Mouse (Mus musculus) spleen, postnatal 10 days (tissue): ENCODE data around the gene Add3.
A peak's percentile ranks its signal among the peaks of the same experiment; 100 is the strongest.
"Not testable (repeated sequence)": the region's sequence is repeated elsewhere in the genome, so short reads cannot be mapped to it uniquely, and the experiment has no call there.

Experiments used
- DNase-seq, 2 experiments: peaks; one replicate each; pipeline ENCODE4 v3.0.0; 2021 to 2022; ENCODE audit warnings: low spot score in 2 of 2

The Add3 gene

GRCm38 (mm10) chr19:53191867-53192487, 51.7 kb downstream of the Add3 start:
- DNase-seq, result peak in 1 of 2 experiments; percentile 43

GRCm38 (mm10) chr19:53193190-53193589, 52.9 kb downstream of the Add3 start:
- DNase-seq, result peak in 1 of 2 experiments; percentile 13

GRCm38 (mm10) chr19:53193964-53194582, 53.8 kb downstream of the Add3 start:
- peak; percentile 65 to 66 for DNase-seq

GRCm38 (mm10) chr19:53194751-53195520, 54.7 kb downstream of the Add3 start:
- DNase-seq, result peak in 1 of 2 experiments; percentile 29

- no peak for DNase-seq
Observed at GRCm38 (mm10) chr19:53196961-53197360, 56.7 kb downstream of the Add3 start.

- no peak for DNase-seq
Observed at GRCm38 (mm10) chr19:53197766-53198165, 57.5 kb downstream of the Add3 start.

GRCm38 (mm10) chr19:53198706-53199572, 58.7 kb downstream of the Add3 start:
- no peak for DNase-seq

GRCm38 (mm10) chr19:53199711-53200110, 59.5 kb downstream of the Add3 start:
- DNase-seq, result no peak

- DNase-seq, result no peak
Observed at GRCm38 (mm10) chr19:53202116-53202515, 61.9 kb downstream of the Add3 start.

GRCm38 (mm10) chr19:53206986-53207385, 66.7 kb downstream of the Add3 start:
- DNase-seq, result no peak

GRCm38 (mm10) chr19:53208830-53209229, 68.6 kb downstream of the Add3 start:
- DNase-seq, result peak in 1 of 2 experiments; percentile 43

- DNase-seq, result no peak
Observed at GRCm38 (mm10) chr19:53210251-53210650, 70.0 kb downstream of the Add3 start.

- DNase-seq, result no peak
Observed at GRCm38 (mm10) chr19:53215352-53215751, 75.1 kb downstream of the Add3 start.

GRCm38 (mm10) chr19:53216761-53217538, 76.7 kb downstream of the Add3 start:
- no peak for DNase-seq

GRCm38 (mm10) chr19:53217837-53218236, 77.6 kb downstream of the Add3 start:
- DNase-seq, result no peak

- DNase-seq, result no peak
Observed at GRCm38 (mm10) chr19:53219305-53219704, 79.1 kb downstream of the Add3 start.

GRCm38 (mm10) chr19:53221186-53221585, 80.9 kb downstream of the Add3 start:
- no peak for DNase-seq

- DNase-seq, result not testable (repeated sequence)
Observed at GRCm38 (mm10) chr19:53225249-53226070, 85.2 kb downstream of the Add3 start.

- DNase-seq, result no peak
Observed at GRCm38 (mm10) chr19:53226651-53227050, 86.4 kb downstream of the Add3 start.
